Mouse (Mus musculus) adrenal gland, adult 2 months (tissue): ENCODE results near the gene Inpp5f. TPM values are rescaled to one million over a fixed set of nuclear protein-coding genes. Genes with fewer than 3 reads are reported as not detected.
"Not testable (repeated sequence)": the region's sequence is repeated elsewhere in the genome, so short reads cannot be mapped to it uniquely, and the experiment has no call there.

Experiments
- DNase-seq: peaks from one replicate; pipeline ENCODE4 v3.0.0; 2021
- polyA plus RNA-seq: library from polyadenylated mRNA; depleted of rRNA; stranded (reverse); fragments of >200 nt; gene quantifications from 2 replicates; pipeline ENCODE4 v1.2.3, GENCODE M21; 2012
- total RNA-seq, 2 experiments: library from RNA; stranded (reverse); gene quantifications; 2 replicates each; pipeline ENCODE4 v1.2.3; 2021

The Inpp5f gene
- total and polyA plus RNA-seq, 3 experiments, result 10.9 to 21.7 (median 18.2) TPM

- DNase-seq, result no peak
Measured at GRCm38 (mm10) chr7:128663906-128664305, 52.8 kb downstream of the Inpp5f start.

GRCm38 (mm10) chr7:128664861-128665377, 53.8 kb downstream of the Inpp5f start:
- no peak for DNase-seq

- DNase-seq, result no peak
Measured at GRCm38 (mm10) chr7:128667788-128668187, 56.7 kb downstream of the Inpp5f start.

- no peak for DNase-seq
Measured at GRCm38 (mm10) chr7:128668831-128669230, 57.7 kb downstream of the Inpp5f start.

GRCm38 (mm10) chr7:128671952-128672351, 60.8 kb downstream of the Inpp5f start:
- peak; percentile 52 for DNase-seq

- peak; percentile 87 for DNase-seq
Measured at GRCm38 (mm10) chr7:128672408-128673010, 61.4 kb downstream of the Inpp5f start.

- DNase-seq, result no peak
Measured at GRCm38 (mm10) chr7:128678546-128678945, 67.4 kb downstream of the Inpp5f start.

- peak; percentile 79 for DNase-seq
Measured at GRCm38 (mm10) chr7:128687821-128688564, 76.9 kb downstream of the Inpp5f start.

GRCm38 (mm10) chr7:128689347-128689746, 78.2 kb downstream of the Inpp5f start:
- DNase-seq, result no peak

GRCm38 (mm10) chr7:128690070-128690469, 78.9 kb downstream of the Inpp5f start:
- peak; percentile 84 for DNase-seq

- no peak for DNase-seq
Measured at GRCm38 (mm10) chr7:128690796-128691195, 79.7 kb downstream of the Inpp5f start.

GRCm38 (mm10) chr7:128692163-128692562, 81.0 kb downstream of the Inpp5f start:
- no peak for DNase-seq

GRCm38 (mm10) chr7:128694848-128695247, 83.7 kb downstream of the Inpp5f start:
- no peak for DNase-seq

GRCm38 (mm10) chr7:128699959-128700358, 88.8 kb downstream of the Inpp5f start:
- not testable (repeated sequence) for DNase-seq

- peak; percentile 64 for DNase-seq
Measured at GRCm38 (mm10) chr7:128705735-128706134, 94.6 kb downstream of the Inpp5f start.

- no peak for DNase-seq
Measured at GRCm38 (mm10) chr7:128717991-128718390, 106.9 kb downstream of the Inpp5f start.

- DNase-seq, result peak; percentile 66
Measured at GRCm38 (mm10) chr7:128724761-128725160, 113.6 kb downstream of the Inpp5f start.

- DNase-seq, result no peak
Measured at GRCm38 (mm10) chr7:128725189-128725588, 114.1 kb downstream of the Inpp5f start.

GRCm38 (mm10) chr7:128726999-128727398, 115.9 kb downstream of the Inpp5f start:
- no peak for DNase-seq

GRCm38 (mm10) chr7:128727701-128728100, 116.6 kb downstream of the Inpp5f start:
- DNase-seq, result no peak

- no peak for DNase-seq
Measured at GRCm38 (mm10) chr7:128728738-128729137, 117.6 kb downstream of the Inpp5f start.

- DNase-seq, result no peak
Measured at GRCm38 (mm10) chr7:128731585-128731984, 120.5 kb downstream of the Inpp5f start.

- DNase-seq, result no peak
Measured at GRCm38 (mm10) chr7:128738041-128738440, 126.9 kb downstream of the Inpp5f start.

GRCm38 (mm10) chr7:128739116-128739461, 128.0 kb downstream of the Inpp5f start:
- no peak for DNase-seq
